Mouse (Mus musculus): Measurements from ENCODE around the gene Gm14214.

- TF ChIP-seq GATA1 (IDR thresholded peaks at IDR 0.05; ENCODE audit: low read length): no peak
- no peak for TF ChIP-seq TAL1 (IDR thresholded peaks at IDR 0.05; ENCODE audit: low read length)
Observed at GRCm38 (mm10) chr2:154782361-154782760, 12.5 kb upstream of the Gm14214 start.

All from erythroblast, embryonic 14.5 days (primary cell).